11 mouse cellular contexts compared by ENCODE assay signal in genomic region chr4:149572446-149572845, GRCm38 (mm10). TPM values are rescaled to one million over a fixed set of nuclear protein-coding genes. Genes with fewer than 3 reads are reported as not detected.
DNase-seq lines count a peak whose midpoint lies in the region; ATAC-seq and TF ChIP-seq lines count a peak whose summit lies in the region.
"Had no signal": no experiment of that assay in that cellular context is flagged by ENCODE, and none has a peak within 500 bp of the region (broad histone marks: within the 10 kb centered on the region; RNA-seq: fewer than 3 reads in every experiment).

No protein-coding gene starts in this region.

- peak overlapping the region; percentile 41; the same call in 1 of the 2 replicates for H3K27ac ChIP-seq in heart, adult 2 months
- 0 out of 2 replicates have a peak overlapping the region, but pooled peaks have one; percentile 30 for H3K27ac ChIP-seq in kidney, embryonic 16.5 days (ENCODE audit: low read length)
- H3K27ac ChIP-seq in kidney, embryonic 14.5 days (ENCODE audit: low read depth, low read length): no peak overlapping the region
- H3K27ac ChIP-seq: forebrain, embryonic 12.5 days; neural tube, embryonic 12.5 days had no signal

- no peak for ATAC-seq in kidney, embryonic 16.5 days (ENCODE audit: low FRiP score, low TSS enrichment)
- ATAC-seq in kidney, embryonic 14.5 days (ENCODE audit: low FRiP score, low TSS enrichment): no peak
- ATAC-seq: hindbrain, embryonic 16.5 days had no signal

- intact Hi-C loops in heart, adult 2 months (cut with DNase I): no loop called here

- no peaks in the 10 kb centered on the region for H3K9me3 ChIP-seq in kidney, embryonic 16.5 days (ENCODE audit: low read length)
- H3K9me3 ChIP-seq in kidney, embryonic 14.5 days (ENCODE audit: control insufficient read depth, low read length): no peaks in the 10 kb centered on the region
- H3K9me3 ChIP-seq: forebrain, embryonic 12.5 days; neural tube, embryonic 12.5 days had no signal

- no peak for DNase-seq in heart, adult 2 months
- DNase-seq in heart, adult 18-20 months: no peak
- peak; percentile 82 for DNase-seq in retina, adult 2 months (ENCODE audit: low read depth, low spot score)
- no peak for DNase-seq in retina, embryonic 14.5 days (ENCODE audit: low spot score)
- DNase-seq in embryo, embryonic 10 days (ENCODE audit: low spot score): no peak
- no peak for DNase-seq in gastrocnemius, postnatal 25 days

- TF ChIP-seq POLR2A in heart, adult 2 months (IDR thresholded peaks at IDR 0.05; ENCODE audit: insufficient read depth, low read depth, low read length): no peak

- no peak overlapping the region for H3K9ac ChIP-seq in heart, adult 2 months (ENCODE audit: low read depth, low read length)
- H3K9ac ChIP-seq in kidney, embryonic 16.5 days (replicated peaks; ENCODE audit: low read length): no peak overlapping the region
- no peak overlapping the region for H3K9ac ChIP-seq in kidney, embryonic 14.5 days (ENCODE audit: low read depth, low read length)
- H3K9ac ChIP-seq: forebrain, embryonic 12.5 days; neural tube, embryonic 12.5 days had no signal

- TF ChIP-seq EP300 in heart, adult 2 months (IDR thresholded peaks at IDR 0.05; ENCODE audit: insufficient read depth, low read depth, low read length): no peak

- H3K79me2 ChIP-seq in heart, adult 2 months (replicated peaks; ENCODE audit: control insufficient read depth, insufficient read depth, low read length): no peaks in the 10 kb centered on the region

- no peak overlapping the region for H3K4me2 ChIP-seq in kidney, embryonic 16.5 days (replicated peaks; ENCODE audit: low read depth, low read length)
- H3K4me2 ChIP-seq in kidney, embryonic 14.5 days (replicated peaks; ENCODE audit: low read depth, low read length): no peak overlapping the region
- H3K4me2 ChIP-seq: forebrain, embryonic 12.5 days; neural tube, embryonic 12.5 days had no signal

- H3K4me3 ChIP-seq in heart, adult 2 months: no peak overlapping the region
- no peak overlapping the region for H3K4me3 ChIP-seq in kidney, embryonic 16.5 days (ENCODE audit: low read length)
- H3K4me3 ChIP-seq in kidney, embryonic 14.5 days (ENCODE audit: low read length): no peak overlapping the region
- H3K4me3 ChIP-seq: forebrain, embryonic 12.5 days; neural tube, embryonic 12.5 days had no signal

- H3K27me3 ChIP-seq in heart, adult 2 months (ENCODE audit: control insufficient read depth, insufficient read depth, low read length): no peaks in the 10 kb centered on the region
- H3K27me3 ChIP-seq in kidney, embryonic 16.5 days (ENCODE audit: insufficient read depth, low read length): no peaks in the 10 kb centered on the region
- H3K27me3 ChIP-seq in kidney, embryonic 14.5 days (ENCODE audit: control insufficient read depth, insufficient read depth, low read length): no peaks in the 10 kb centered on the region
- H3K27me3 ChIP-seq: neural tube, embryonic 12.5 days had no signal

- 34% methylated on average over 7 of the region's 9 CpGs for WGBS in heart, adult 2 months
- 42% methylated on average over 6 of the region's 9 CpGs for WGBS in kidney, embryonic 16.5 days
- 41% methylated on average over 5 of the region's 9 CpGs for WGBS in kidney, embryonic 14.5 days

- no peak for TF ChIP-seq CTCF in heart, adult 2 months (IDR thresholded peaks at IDR 0.05)

- H3K36me3 ChIP-seq in heart, adult 2 months (ENCODE audit: control insufficient read depth, insufficient read depth, low read length): no peaks in the 10 kb centered on the region
- no peaks in the 10 kb centered on the region for H3K36me3 ChIP-seq in kidney, embryonic 16.5 days (ENCODE audit: insufficient read depth, low read length)
- no peaks in the 10 kb centered on the region for H3K36me3 ChIP-seq in kidney, embryonic 14.5 days (ENCODE audit: control insufficient read depth, insufficient read depth, low read length)
- H3K36me3 ChIP-seq: forebrain, embryonic 12.5 days; neural tube, embryonic 12.5 days had no signal

- peaks cover 21% of the 10 kb centered on the region for H3K4me1 ChIP-seq in heart, adult 2 months (ENCODE audit: control insufficient read depth, insufficient read depth, low read length)
- H3K4me1 ChIP-seq in kidney, embryonic 16.5 days (ENCODE audit: insufficient read depth, low read length): peaks cover 13% of the 10 kb centered on the region
- 0 out of 2 replicates have a peak, but pooled peaks cover 3% of the 10 kb centered on the region for H3K4me1 ChIP-seq in kidney, embryonic 14.5 days (ENCODE audit: control insufficient read depth, insufficient read depth, low read length)

RNA-seq across cellular contexts. Expression of gene Clstn1, which starts 13.8 kb away (rescaled TPM):
- total RNA-seq in heart, adult 2 months (2021): 10 to 100 TPM; 86.7 to 88.3 TPM
- polyA plus RNA-seq in heart, adult 2 months (2012; rRNA removed): 25.6 and 26.3 TPM in 2 replicates
- 10 to 100 TPM; 96.1 to 96.2 TPM for total RNA-seq in heart, adult 18-20 months (2021)
- polyA plus RNA-seq in kidney, embryonic 16.5 days (2015; fragmentation: Nextera tagmentation; extraction: Ambion mirVana): 13.3 and 14.1 TPM in 2 replicates
- 24.7 and 33.5 TPM in 2 replicates for polyA plus RNA-seq in kidney, embryonic 14.5 days (2014; fragmentation: Nextera tagmentation; extraction: Ambion mirVana)
- 10 to 100 TPM; 29.0 to 29.1 TPM for total RNA-seq in gastrocnemius, postnatal 25 days (2021)

RNA-seq across cellular contexts. Expression of gene Ctnnbip1, which starts 54.4 kb away (rescaled TPM):
- total RNA-seq in heart, adult 2 months (2021): 10 to 100 TPM; 25.0 to 27.3 TPM
- 25.5 and 26.0 TPM in 2 replicates for polyA plus RNA-seq in heart, adult 2 months (2012; rRNA removed)
- total RNA-seq in heart, adult 18-20 months (2021): 10 to 100 TPM; 24.2 to 25.1 TPM
- polyA plus RNA-seq in kidney, embryonic 16.5 days (2015; fragmentation: Nextera tagmentation; extraction: Ambion mirVana): 54.1 and 57.4 TPM in 2 replicates
- 66.6 and 71.4 TPM in 2 replicates for polyA plus RNA-seq in kidney, embryonic 14.5 days (2014; fragmentation: Nextera tagmentation; extraction: Ambion mirVana)
- total RNA-seq in gastrocnemius, postnatal 25 days (2021): 10 to 100 TPM; 24.7 to 29.6 TPM
